Mouse (Mus musculus) spleen, postnatal 4 days (tissue): Measurements from ENCODE around the gene Cul9.
"Not testable (repeated sequence)": the region's sequence is repeated elsewhere in the genome, so short reads cannot be mapped to it uniquely, and the experiment has no call there.

Experiments used
- DNase-seq, 2 experiments: peaks; one replicate each; pipeline ENCODE4 v3.0.0; 2022; ENCODE audit warnings: low spot score in 2 of 2

The Cul9 gene

GRCm38 (mm10) chr17:46545813-46546564 is at the start of gene Cul9:
TSS of gene Cul9 (minus strand) at chr17:46546388.
- peak in 1 of 2 experiments; percentile 70 for DNase-seq

- no peak for DNase-seq
Observed at GRCm38 (mm10) chr17:46595336-46595735, 49.1 kb upstream of the Cul9 start.

- DNase-seq, result no peak
Observed at GRCm38 (mm10) chr17:46594606-46595005, 48.4 kb upstream of the Cul9 start.

- DNase-seq, result no peak
Observed at GRCm38 (mm10) chr17:46593124-46593523, 46.9 kb upstream of the Cul9 start.

- DNase-seq, result no peak
Observed at GRCm38 (mm10) chr17:46591406-46591805, 45.2 kb upstream of the Cul9 start.

GRCm38 (mm10) chr17:46590439-46590838 is 44.3 kb upstream of the Cul9 start:
- no peak for DNase-seq

- no peak for DNase-seq
Observed at GRCm38 (mm10) chr17:46589635-46590314, 43.6 kb upstream of the Cul9 start.

GRCm38 (mm10) chr17:46588913-46589312 is 42.7 kb upstream of the Cul9 start:
- DNase-seq, result no peak

GRCm38 (mm10) chr17:46588173-46588572 is 42.0 kb upstream of the Cul9 start:
- DNase-seq, result no peak

GRCm38 (mm10) chr17:46586327-46586726 is 40.1 kb upstream of the Cul9 start:
- no peak for DNase-seq

GRCm38 (mm10) chr17:46578650-46579049 is 32.5 kb upstream of the Cul9 start:
- no peak for DNase-seq

GRCm38 (mm10) chr17:46576070-46576469 is 29.9 kb upstream of the Cul9 start:
- peak; percentile 31 to 74 for DNase-seq

GRCm38 (mm10) chr17:46574535-46574934 is 28.3 kb upstream of the Cul9 start:
- no peak for DNase-seq

- DNase-seq, result no peak
Observed at GRCm38 (mm10) chr17:46571005-46571404, 24.8 kb upstream of the Cul9 start.

GRCm38 (mm10) chr17:46559146-46559545 is 13.0 kb upstream of the Cul9 start:
- DNase-seq, result no peak

GRCm38 (mm10) chr17:46558151-46558550 is 12.0 kb upstream of the Cul9 start:
- DNase-seq, result no peak

GRCm38 (mm10) chr17:46557321-46557720 is 11.1 kb upstream of the Cul9 start:
- DNase-seq, result not testable (repeated sequence)

- no peak for DNase-seq
Observed at GRCm38 (mm10) chr17:46556584-46556945, 10.4 kb upstream of the Cul9 start.

- DNase-seq, result peak; percentile 94 to 95
Observed at GRCm38 (mm10) chr17:46555673-46556583, 9.7 kb upstream of the Cul9 start, which contains the start of gene Srf. TSS of gene Srf (minus strand) at chr17:46556175.

GRCm38 (mm10) chr17:46554977-46555672 is 8.9 kb upstream of the Cul9 start:
- DNase-seq, result peak; percentile 52 to 79

GRCm38 (mm10) chr17:46554646-46554976 is 8.4 kb upstream of the Cul9 start:
- no peak for DNase-seq

GRCm38 (mm10) chr17:46553926-46554325 is 7.7 kb upstream of the Cul9 start:
- DNase-seq, result no peak
